Mouse (Mus musculus) liver, adult 2 months (tissue): Measurements from ENCODE around the gene Racgap1.

Experiments
- CTCF ChIP-seq: fragments of 200-500 bp; IDR thresholded peaks from 2 replicates; pipeline ENCODE4 v1.5.1; 2011; ENCODE audit warnings: low read depth, low read length, control low read depth
- POLR2A ChIP-seq: fragments of 200-500 bp; IDR thresholded peaks from 2 replicates; pipeline ENCODE4 v1.6.1; 2011; ENCODE audit warnings: low read length, control low read depth; ENCODE audit not compliant: insufficient read depth; ENCODE audit errors: extremely low read depth

DNA sequence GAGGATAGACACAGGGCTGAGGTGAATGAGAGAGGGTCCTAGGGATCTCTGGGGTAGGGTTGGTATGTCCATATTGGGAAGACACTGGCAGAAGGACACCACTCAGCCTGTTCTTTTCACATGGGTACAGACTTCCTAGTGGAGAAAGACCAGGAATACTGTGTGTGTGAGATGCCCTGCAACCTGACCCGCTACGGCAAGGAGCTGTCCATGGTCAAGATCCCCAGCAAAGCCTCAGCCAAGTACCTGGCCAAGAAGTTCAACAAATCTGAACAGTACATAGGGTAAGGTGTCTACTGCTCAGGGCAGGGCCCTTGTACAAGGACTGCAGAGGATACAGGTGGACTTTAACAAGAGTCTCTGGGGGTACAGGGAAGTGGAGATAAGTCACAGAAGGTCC lies 45.9 kb upstream of the Racgap1 start:
- TF ChIP-seq CTCF = no peak
- no peak for TF ChIP-seq POLR2A
